Mouse (Mus musculus): ENCODE data around the gene Saysd1. TPM values are rescaled to one million over a fixed set of nuclear protein-coding genes. Genes with fewer than 3 reads are reported as not detected.
A peak's percentile ranks its signal among the peaks of the same experiment; 100 is the strongest.

The Saysd1 gene
- polyA plus RNA-seq (2015; fragmentation: Nextera tagmentation; extraction: Ambion mirVana) = 18.6 and 18.9 TPM in 2 replicates

- H3K4me3 ChIP-seq (ENCODE audit: low read depth, low read length) = no peak within 1 kb of the TSS
- H3K4me1 ChIP-seq (ENCODE audit: insufficient read depth, low read depth, low read length) = no peaks in the 10 kb centered on the region
- 84% methylated on average over 16 of the region's 16 CpGs for WGBS
- no peaks in the 10 kb centered on the region for H3K36me3 ChIP-seq (ENCODE audit: insufficient read depth, low read length)
- H3K9me3 ChIP-seq (ENCODE audit: low read length) = no peaks in the 10 kb centered on the region
- no peak within 1 kb of the TSS for H3K27ac ChIP-seq (ENCODE audit: low read length)
- TF ChIP-seq EP300 (IDR thresholded peaks at IDR 0.05) = no peak
- no peak for TF ChIP-seq CTCF (IDR thresholded peaks at IDR 0.05)
- no peak within 1 kb of the TSS for H3K9ac ChIP-seq (replicated peaks; ENCODE audit: low read depth)
- ATAC-seq = no peak
- no peak within 1 kb of the TSS for H3K4me2 ChIP-seq (replicated peaks; ENCODE audit: low read depth, low read length)
- no peak for DNase-seq (ENCODE audit: low spot score)
- H3K27me3 ChIP-seq (replicated peaks; ENCODE audit: insufficient read depth, low read length) = no peaks in the 10 kb centered on the region
Measured at GRCm38 (mm10) chr14:20138484-20139355, at the start of gene Saysd1. Gene Saysd1 (minus strand): TSS chr14:20138534.

GRCm38 (mm10) chr14:20185426-20185825 is 47.1 kb upstream of the Saysd1 start:
- no peaks in the 10 kb centered on the region for H3K36me3 ChIP-seq (ENCODE audit: insufficient read depth, low read length)
- 52% methylated on average over 9 of the region's 9 CpGs for WGBS
- TF ChIP-seq EP300 (IDR thresholded peaks at IDR 0.05) (no peak), CTCF (IDR thresholded peaks at IDR 0.05) (no peak)
- H3K27me3 ChIP-seq (replicated peaks; ENCODE audit: insufficient read depth, low read length) = no peaks in the 10 kb centered on the region
- ATAC-seq (no peak), DNase-seq (ENCODE audit: low spot score) (no peak)
- H3K9ac ChIP-seq (replicated peaks; ENCODE audit: low read depth) = no peak overlapping the region
- H3K27ac ChIP-seq (ENCODE audit: low read length) = no peak overlapping the region
- H3K4me3 ChIP-seq (ENCODE audit: low read depth, low read length) = no peak overlapping the region
- H3K4me1 ChIP-seq (ENCODE audit: insufficient read depth, low read depth, low read length) = peaks cover 1% of the 10 kb centered on the region; the same call in 1 of the 2 replicates
- no peak overlapping the region for H3K4me2 ChIP-seq (replicated peaks; ENCODE audit: low read depth, low read length)
- no peaks in the 10 kb centered on the region for H3K9me3 ChIP-seq (ENCODE audit: low read length)

GRCm38 (mm10) chr14:20183701-20184100 is 45.4 kb upstream of the Saysd1 start:
- WGBS = 62% methylated on average over 5 of the region's 5 CpGs
- no peak for DNase-seq (ENCODE audit: low spot score)

DNA sequence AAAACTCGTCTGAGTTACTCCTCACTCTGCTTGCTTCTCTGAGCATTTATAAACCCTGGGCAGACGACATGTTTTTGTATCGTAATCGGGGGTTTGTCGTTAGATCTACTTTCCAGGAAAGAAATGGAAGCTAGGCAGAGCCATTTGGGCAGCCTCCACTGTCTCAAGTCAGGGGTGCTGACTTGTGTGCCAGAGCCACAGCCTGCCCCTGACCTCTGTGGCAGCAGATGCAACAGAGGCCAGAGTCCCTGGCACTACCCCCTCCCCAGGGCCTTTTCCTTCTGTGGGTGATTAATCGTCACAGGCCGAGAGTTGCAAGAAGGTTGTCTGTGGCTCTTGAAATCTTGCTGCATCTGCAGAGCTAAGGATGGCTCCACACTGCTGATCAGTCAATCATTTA is 44.3 kb upstream of the Saysd1 start:
- Histone ChIP-seq H3K4me2 (replicated peaks; ENCODE audit: low read depth, low read length) (no peak overlapping the region), H3K9me3 (ENCODE audit: low read length) (no peaks in the 10 kb centered on the region), H3K27me3 (replicated peaks; ENCODE audit: insufficient read depth, low read length) (no peaks in the 10 kb centered on the region), H3K36me3 (ENCODE audit: insufficient read depth, low read length) (no peaks in the 10 kb centered on the region), H3K9ac (replicated peaks; ENCODE audit: low read depth) (no peak overlapping the region), H3K4me1 (ENCODE audit: insufficient read depth, low read depth, low read length) (peaks cover 4% of the 10 kb centered on the region; the same call in 1 of the 2 replicates), H3K27ac (ENCODE audit: low read length) (no peak overlapping the region), H3K4me3 (ENCODE audit: low read depth, low read length) (no peak overlapping the region)
- 79% methylated on average over 7 of the region's 7 CpGs for WGBS
- DNase-seq (ENCODE audit: low spot score) (no peak), ATAC-seq (no peak)
- no peak for TF ChIP-seq EP300 (IDR thresholded peaks at IDR 0.05)
- TF ChIP-seq CTCF (IDR thresholded peaks at IDR 0.05) = no peak

More at GRCm38 (mm10) chr14:20183701-20184100, 45.4 kb upstream of the Saysd1 start:
- TF ChIP-seq CTCF (IDR thresholded peaks at IDR 0.05) = no peak
- H3K4me1 ChIP-seq (ENCODE audit: insufficient read depth, low read depth, low read length) = peaks cover 4% of the 10 kb centered on the region; the same call in 1 of the 2 replicates
- no peak overlapping the region for H3K27ac ChIP-seq (ENCODE audit: low read length)
- H3K36me3 ChIP-seq (ENCODE audit: insufficient read depth, low read length) = no peaks in the 10 kb centered on the region
- no peak overlapping the region for H3K9ac ChIP-seq (replicated peaks; ENCODE audit: low read depth)
- ATAC-seq = no peak
- H3K27me3 ChIP-seq (replicated peaks; ENCODE audit: insufficient read depth, low read length) = no peaks in the 10 kb centered on the region
- no peak overlapping the region for H3K4me3 ChIP-seq (ENCODE audit: low read depth, low read length)
- no peaks in the 10 kb centered on the region for H3K9me3 ChIP-seq (ENCODE audit: low read length)
- no peak overlapping the region for H3K4me2 ChIP-seq (replicated peaks; ENCODE audit: low read depth, low read length)

DNA sequence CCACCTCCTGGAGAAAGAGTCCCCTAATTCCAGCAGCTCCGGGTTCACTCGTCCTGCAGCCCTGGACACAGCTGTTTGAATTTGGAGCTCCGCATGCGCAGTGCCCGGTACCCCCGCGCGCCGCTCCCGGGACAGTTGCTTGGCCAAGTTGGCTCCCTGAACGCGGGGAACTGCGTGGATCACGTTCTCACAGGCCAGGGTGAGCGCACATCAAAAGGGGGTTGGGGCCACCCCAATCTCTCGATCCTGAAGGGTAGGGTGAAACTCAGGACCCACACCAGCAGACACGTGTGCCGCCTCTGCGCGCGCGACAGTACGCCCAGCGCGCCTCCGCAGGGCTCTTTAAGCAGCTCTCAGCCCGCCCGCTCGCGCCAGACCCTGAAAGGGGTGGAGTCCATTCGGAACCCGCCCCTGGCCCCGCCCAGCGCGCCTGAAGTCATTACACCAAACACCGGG is 43.2 kb upstream of the Saysd1 start, which contains the start of gene Kcnk5:
TSS of gene Kcnk5 (minus strand) at position 344 of the 456 bp plus-strand sequence.
- Histone ChIP-seq H3K4me1 (ENCODE audit: insufficient read depth, low read depth, low read length) (peaks cover 4% of the 10 kb centered on the region; the same call in 1 of the 2 replicates), H3K27me3 (replicated peaks; ENCODE audit: insufficient read depth, low read length) (no peaks in the 10 kb centered on the region), H3K36me3 (ENCODE audit: insufficient read depth, low read length) (no peaks in the 10 kb centered on the region), H3K9ac (replicated peaks; ENCODE audit: low read depth) (peak within 1 kb of the TSS; percentile 6; the same call in 1 of the 2 replicates), H3K4me2 (replicated peaks; ENCODE audit: low read depth, low read length) (peak within 1 kb of the TSS; percentile 83), H3K27ac (ENCODE audit: low read length) (peak within 1 kb of the TSS; percentile 66), H3K9me3 (ENCODE audit: low read length) (no peaks in the 10 kb centered on the region), H3K4me3 (ENCODE audit: low read depth, low read length) (peak within 1 kb of the TSS; percentile 52)
- peak; percentile 93 for ATAC-seq
- TF ChIP-seq CTCF (IDR thresholded peaks at IDR 0.05) (no peak), EP300 (IDR thresholded peaks at IDR 0.05) (no peak)
- under 1% methylated on average over 36 of the region's 36 CpGs for WGBS
- DNase-seq (ENCODE audit: low spot score) = peak; percentile 95

DNA sequence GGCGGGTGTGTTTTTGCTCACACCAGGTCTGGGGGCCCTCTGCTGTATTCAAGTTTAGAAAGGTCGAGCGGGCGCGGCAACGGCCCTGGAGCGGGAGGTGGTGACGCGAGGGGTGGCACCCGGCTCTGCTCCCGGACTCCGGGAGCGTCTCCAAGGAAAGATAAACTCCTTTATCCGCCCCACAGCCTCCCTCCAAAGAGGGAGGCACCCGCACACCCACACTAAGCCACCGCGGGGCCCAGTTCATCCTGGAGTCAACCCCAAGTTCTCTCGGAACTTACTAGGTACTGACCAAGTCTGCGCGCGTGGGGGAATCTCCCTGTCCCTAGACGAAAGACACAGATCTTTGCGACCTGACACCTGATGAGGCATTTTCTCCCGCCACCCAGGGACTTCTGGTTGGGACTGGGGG is 42.4 kb upstream of the Saysd1 start:
- DNase-seq (ENCODE audit: low spot score) = peak; percentile 58
- Histone ChIP-seq H3K9me3 (ENCODE audit: low read length) (no peaks in the 10 kb centered on the region), H3K27me3 (replicated peaks; ENCODE audit: insufficient read depth, low read length) (no peaks in the 10 kb centered on the region), H3K27ac (ENCODE audit: low read length) (0 out of 2 replicates have a peak overlapping the region, but pooled peaks have one; percentile 66), H3K4me3 (ENCODE audit: low read depth, low read length) (peak overlapping the region; percentile 52), H3K4me2 (replicated peaks; ENCODE audit: low read depth, low read length) (peak overlapping the region; percentile 83), H3K4me1 (ENCODE audit: insufficient read depth, low read depth, low read length) (peaks cover 4% of the 10 kb centered on the region; the same call in 1 of the 2 replicates), H3K9ac (replicated peaks; ENCODE audit: low read depth) (peak overlapping the region; percentile 6; the same call in 1 of the 2 replicates), H3K36me3 (ENCODE audit: insufficient read depth, low read length) (no peaks in the 10 kb centered on the region)
- ATAC-seq = peak; percentile 13
- under 1% methylated on average over 23 of the region's 24 CpGs for WGBS
- TF ChIP-seq EP300 (IDR thresholded peaks at IDR 0.05) = no peak
- TF ChIP-seq CTCF (IDR thresholded peaks at IDR 0.05) = no peak

Data from lung, postnatal 0 days (tissue).